Mouse (Mus musculus) thymus, adult 2 months (tissue): ENCODE measurements around the gene Wwc2. TPM values are rescaled to one million over a fixed set of nuclear protein-coding genes. Genes with fewer than 3 reads are reported as not detected.

Experiments
- DNase-seq: peaks from one replicate; pipeline ENCODE4 v3.0.0; 2021
- H3K27ac ChIP-seq: fragments of 200-500 bp; 2 replicates; pipeline ENCODE4 v1.5.1; 2012; ENCODE audit warnings: low read length, control low read depth; ENCODE audit not compliant: control insufficient read depth, insufficient read depth
- H3K27me3 ChIP-seq: fragments of 200-500 bp; 2 replicates; pipeline ENCODE4 v1.6.1; 2012; ENCODE audit warnings: mild to moderate bottlenecking, low read length, moderate library complexity, mixed read lengths; ENCODE audit not compliant: control insufficient read depth, insufficient read depth
- H3K36me3 ChIP-seq: fragments of 200-500 bp; 2 replicates; pipeline ENCODE4 v1.6.1; 2012; ENCODE audit warnings: mild to moderate bottlenecking, low read length, moderate library complexity; ENCODE audit not compliant: control insufficient read depth, insufficient read depth
- H3K4me1 ChIP-seq: fragments of 200-500 bp; replicated peaks from 2 replicates; pipeline ENCODE4 v1.6.1; 2012; ENCODE audit warnings: low read length; ENCODE audit not compliant: control insufficient read depth, insufficient read depth
- H3K4me3 ChIP-seq: fragments of 200-500 bp; 2 replicates; pipeline ENCODE4 v1.5.1; 2012; ENCODE audit warnings: mild to moderate bottlenecking, low read length, control low read depth, moderate library complexity; ENCODE audit not compliant: control insufficient read depth, insufficient read depth
- CTCF ChIP-seq: fragments of 200-500 bp; IDR thresholded peaks from 2 replicates; pipeline ENCODE4 v1.5.1; 2012; ENCODE audit warnings: mild to moderate bottlenecking, control low read depth, low read length, moderate library complexity, borderline replicate concordance; ENCODE audit not compliant: control insufficient read depth, poor library complexity, insufficient read depth; ENCODE audit errors: extremely low read depth
- POLR2A ChIP-seq: fragments of 200-500 bp; IDR thresholded peaks from 2 replicates; pipeline ENCODE4 v1.6.1; 2012; ENCODE audit warnings: mild to moderate bottlenecking, low read length, control low read depth, moderate library complexity; ENCODE audit not compliant: control insufficient read depth, poor library complexity, insufficient read depth; ENCODE audit errors: extremely low read depth
- whole genome bisulfite sequencing: fragments of 180-500 bp; shearing (Covaris S2); methylation state at CpG from one replicate; pipeline ENCODE4 v1.1.7; 2018; 5-methylcytosine and 5-hydroxymethylcytosine counted together
- polyA plus RNA-seq: library from polyadenylated mRNA; depleted of rRNA; stranded (reverse); fragments of >200 nt; gene quantifications from 2 replicates; pipeline ENCODE4 v1.2.3, GENCODE M21; 2012

The Wwc2 gene
- polyA plus RNA-seq, 1 experiment, result 2.0 TPM

GRCm38 (mm10) chr8:47924921-47925320 is 65.8 kb downstream of the Wwc2 start:
- TF ChIP-seq CTCF (no peak), POLR2A (no peak)
- H3K4me3 ChIP-seq, result no peak overlapping the region
- no peaks in the 10 kb centered on the region for H3K4me1 ChIP-seq
- 87% methylated on average over 6 of the region's 6 CpGs for WGBS
- DNase-seq, result no peak
- H3K27me3 ChIP-seq, result no peaks in the 10 kb centered on the region
- no peak overlapping the region for H3K27ac ChIP-seq
- no peaks in the 10 kb centered on the region for H3K36me3 ChIP-seq

- TF ChIP-seq POLR2A (no peak), CTCF (no peak)
- H3K27me3 ChIP-seq, result no peaks in the 10 kb centered on the region
- H3K4me1 ChIP-seq, result no peaks in the 10 kb centered on the region
- no peak overlapping the region for H3K27ac ChIP-seq
- 37% methylated on average over 10 of the region's 10 CpGs for WGBS
- no peaks in the 10 kb centered on the region for H3K36me3 ChIP-seq
- DNase-seq, result no peak
- H3K4me3 ChIP-seq, result no peak overlapping the region
These were observed 67.9 kb downstream of the Wwc2 start for GRCm38 (mm10) chr8:47922816-47923215.

GRCm38 (mm10) chr8:47922011-47922410 is 68.7 kb downstream of the Wwc2 start:
- H3K27ac ChIP-seq, result no peak overlapping the region
- H3K27me3 ChIP-seq, result no peaks in the 10 kb centered on the region
- no peaks in the 10 kb centered on the region for H3K4me1 ChIP-seq
- no peaks in the 10 kb centered on the region for H3K36me3 ChIP-seq
- TF ChIP-seq POLR2A (no peak), CTCF (no peak)
- 45% methylated on average over 4 of the region's 4 CpGs for WGBS
- no peak overlapping the region for H3K4me3 ChIP-seq
- DNase-seq, result no peak

- Histone ChIP-seq H3K36me3 (no peaks in the 10 kb centered on the region), H3K27me3 (no peaks in the 10 kb centered on the region), H3K27ac (no peak overlapping the region), H3K4me3 (no peak overlapping the region), H3K4me1 (no peaks in the 10 kb centered on the region)
- TF ChIP-seq POLR2A, result no peak
- no peak for TF ChIP-seq CTCF
- 94% methylated on average over 6 of the region's 6 CpGs for WGBS
- no peak for DNase-seq
These were observed 70.1 kb downstream of the Wwc2 start for GRCm38 (mm10) chr8:47920575-47921144.

GRCm38 (mm10) chr8:47917060-47918035 is 73.4 kb downstream of the Wwc2 start:
- no peaks in the 10 kb centered on the region for H3K36me3 ChIP-seq
- 34% methylated on average over 19 of the region's 19 CpGs for WGBS
- TF ChIP-seq CTCF (no peak), POLR2A (no peak)
- no peaks in the 10 kb centered on the region for H3K4me1 ChIP-seq
- no peak overlapping the region for H3K4me3 ChIP-seq
- DNase-seq, result no peak
- no peak overlapping the region for H3K27ac ChIP-seq
- H3K27me3 ChIP-seq, result no peaks in the 10 kb centered on the region

- no peak for DNase-seq
- H3K27me3 ChIP-seq, result no peaks in the 10 kb centered on the region
- no peaks in the 10 kb centered on the region for H3K4me1 ChIP-seq
- TF ChIP-seq CTCF (no peak), POLR2A (no peak)
- no peaks in the 10 kb centered on the region for H3K36me3 ChIP-seq
- 95% methylated on average over 2 of the region's 2 CpGs for WGBS
- no peak overlapping the region for H3K27ac ChIP-seq
- H3K4me3 ChIP-seq, result no peak overlapping the region
These were observed 75.2 kb downstream of the Wwc2 start for GRCm38 (mm10) chr8:47915521-47915920.
